Mouse (Mus musculus) liver, embryonic 13.5 days (tissue): ENCODE results near the gene Rras2. TPM values are rescaled to one million over a fixed set of nuclear protein-coding genes. Genes with fewer than 3 reads are reported as not detected.
A peak's percentile ranks its signal among the peaks of the same experiment; 100 is the strongest.

Experiments
- ATAC-seq: fragments of 200-750 bp; cut with Nextera tagmentation; 2 replicates; pipeline ENCODE4 v1.8.0; 2017; ENCODE audit warnings: low read depth, mild to moderate bottlenecking, moderate number of reproducible peaks, moderate library complexity
- DNase-seq: peaks from one replicate; pipeline ENCODE4 v3.0.0; 2022
- H3K27ac ChIP-seq: fragments of 300-500 bp; sonication (generic); 2 replicates; pipeline ENCODE4 v1.5.1; 2015; ENCODE audit warnings: moderate library complexity, mild to moderate bottlenecking, inconsistent platforms
- H3K27me3 ChIP-seq: fragments of 300-500 bp; sonication (generic); 2 replicates; pipeline ENCODE4 v1.6.1; 2015; ENCODE audit warnings: mild to moderate bottlenecking, inconsistent platforms
- H3K36me3 ChIP-seq: fragments of 300-500 bp; sonication (generic); 2 replicates; pipeline ENCODE4 v1.6.1; 2015; ENCODE audit warnings: mild to moderate bottlenecking, inconsistent platforms
- H3K4me1 ChIP-seq: fragments of 300-500 bp; sonication (generic); replicated peaks from 2 replicates; pipeline ENCODE4 v1.6.1; 2015; ENCODE audit warnings: inconsistent platforms
- H3K4me2 ChIP-seq: fragments of 300-500 bp; sonication (generic); 2 replicates; pipeline ENCODE4 v1.6.1; 2015; ENCODE audit warnings: inconsistent platforms, mild to moderate bottlenecking, moderate library complexity
- H3K4me3 ChIP-seq: fragments of 300-500 bp; sonication (generic); replicated peaks from 2 replicates; pipeline ENCODE4 v1.5.1; 2015; ENCODE audit warnings: mild to moderate bottlenecking, inconsistent platforms
- H3K9ac ChIP-seq: fragments of 300-500 bp; sonication (generic); 2 replicates; pipeline ENCODE4 v1.6.1; 2015; ENCODE audit warnings: mild to moderate bottlenecking, inconsistent platforms
- H3K9me3 ChIP-seq: fragments of 300-500 bp; sonication (generic); replicated peaks from 2 replicates; pipeline ENCODE4 v1.6.1; 2016; ENCODE audit warnings: inconsistent platforms
- whole genome bisulfite sequencing: fragments of 180-500 bp; shearing (Covaris S2); methylation state at CpG from one replicate; pipeline ENCODE4 v1.1.7; 2015; ENCODE audit not compliant: insufficient replicate concordance; 5-methylcytosine and 5-hydroxymethylcytosine counted together
- polyA plus RNA-seq: library from polyadenylated mRNA; unstranded; fragments of >200 nt; fragmentation: Nextera tagmentation; extraction: Ambion mirVana; gene quantifications from 2 replicates; pipeline ENCODE4 v1.2.1, GENCODE M21; 2015

Gene Rras2
- polyA plus RNA-seq, 1 experiment from 2014 or later: 7.7 TPM

GRCm38 (mm10) chr7:114053720-114054119, 63.9 kb downstream of the Rras2 start:
- no peaks in the 10 kb centered on the region for H3K27me3 ChIP-seq
- DNase-seq (no peak), ATAC-seq (no peak)
- no peaks in the 10 kb centered on the region for H3K4me1 ChIP-seq
- 39% methylated on average over 4 of the region's 4 CpGs for WGBS
- 0 out of 2 replicates have a peak, but pooled peaks cover 2% of the 10 kb centered on the region for H3K36me3 ChIP-seq
- no peak overlapping the region for H3K9ac ChIP-seq
- H3K4me3 ChIP-seq: no peak overlapping the region
- no peak overlapping the region for H3K4me2 ChIP-seq
- H3K27ac ChIP-seq: no peak overlapping the region
- no peaks in the 10 kb centered on the region for H3K9me3 ChIP-seq

GRCm38 (mm10) chr7:114045814-114046213, 71.8 kb downstream of the Rras2 start:
- no peaks in the 10 kb centered on the region for H3K9me3 ChIP-seq
- WGBS: 51% methylated on average over 2 of the region's 2 CpGs
- ATAC-seq: no peak
- no peaks in the 10 kb centered on the region for H3K27me3 ChIP-seq
- no peak overlapping the region for H3K4me2 ChIP-seq
- no peak overlapping the region for H3K4me3 ChIP-seq
- H3K9ac ChIP-seq: no peak overlapping the region
- H3K27ac ChIP-seq: no peak overlapping the region
- H3K4me1 ChIP-seq: peaks cover 19% of the 10 kb centered on the region
- DNase-seq: no peak
- 0 out of 2 replicates have a peak, but pooled peaks cover 3% of the 10 kb centered on the region for H3K36me3 ChIP-seq

GRCm38 (mm10) chr7:114043929-114044549, 73.5 kb downstream of the Rras2 start:
- DNase-seq (no peak), ATAC-seq (peak; percentile 51; the same call in 1 of the 2 replicates)
- Histone ChIP-seq H3K4me1 (peaks cover 19% of the 10 kb centered on the region), H3K4me3 (no peak overlapping the region), H3K9me3 (no peaks in the 10 kb centered on the region), H3K36me3 (0 out of 2 replicates have a peak, but pooled peaks cover 3% of the 10 kb centered on the region), H3K4me2 (peak overlapping the region; percentile 14; the same call in 1 of the 2 replicates), H3K9ac (no peak overlapping the region), H3K27me3 (no peaks in the 10 kb centered on the region), H3K27ac (no peak overlapping the region)
- 10% methylated on average over 6 of the region's 6 CpGs for WGBS

GRCm38 (mm10) chr7:114042973-114043928, 74.3 kb downstream of the Rras2 start:
- Histone ChIP-seq H3K4me2 (peak overlapping the region; percentile 14; the same call in 1 of the 2 replicates), H3K9me3 (no peaks in the 10 kb centered on the region), H3K27me3 (no peaks in the 10 kb centered on the region), H3K9ac (no peak overlapping the region), H3K4me3 (no peak overlapping the region), H3K4me1 (peaks cover 19% of the 10 kb centered on the region), H3K27ac (no peak overlapping the region), H3K36me3 (0 out of 2 replicates have a peak, but pooled peaks cover 3% of the 10 kb centered on the region)
- DNase-seq (no peak), ATAC-seq (peak; percentile 23; the same call in 1 of the 2 replicates)
- 50% methylated on average over 26 of the region's 26 CpGs for WGBS

- Histone ChIP-seq H3K27me3 (no peaks in the 10 kb centered on the region), H3K4me1 (peaks cover 19% of the 10 kb centered on the region), H3K27ac (no peak overlapping the region), H3K9ac (no peak overlapping the region), H3K36me3 (0 out of 2 replicates have a peak, but pooled peaks cover 3% of the 10 kb centered on the region), H3K4me3 (no peak overlapping the region), H3K4me2 (no peak overlapping the region), H3K9me3 (no peaks in the 10 kb centered on the region)
- ATAC-seq: no peak
- WGBS: 69% methylated on average over 4 of the region's 4 CpGs
- no peak for DNase-seq
Measured at GRCm38 (mm10) chr7:114041349-114041748, 76.2 kb downstream of the Rras2 start.

- Histone ChIP-seq H3K9me3 (no peaks in the 10 kb centered on the region), H3K9ac (no peak overlapping the region), H3K36me3 (no peaks in the 10 kb centered on the region), H3K27ac (no peak overlapping the region), H3K4me3 (no peak overlapping the region), H3K4me2 (no peak overlapping the region), H3K4me1 (no peaks in the 10 kb centered on the region), H3K27me3 (no peaks in the 10 kb centered on the region)
- 69% methylated on average over 4 of the region's 4 CpGs for WGBS
- DNase-seq (no peak), ATAC-seq (no peak)
Measured at GRCm38 (mm10) chr7:114037237-114037636, 80.3 kb downstream of the Rras2 start.

- Histone ChIP-seq H3K9ac (no peak overlapping the region), H3K27ac (no peak overlapping the region), H3K4me3 (no peak overlapping the region), H3K4me1 (no peaks in the 10 kb centered on the region), H3K27me3 (no peaks in the 10 kb centered on the region), H3K36me3 (no peaks in the 10 kb centered on the region), H3K4me2 (no peak overlapping the region), H3K9me3 (no peaks in the 10 kb centered on the region)
- ATAC-seq: no peak
- WGBS: 62% methylated on average over 6 of the region's 6 CpGs
- DNase-seq: no peak
Measured at GRCm38 (mm10) chr7:114029596-114029995, 88.0 kb downstream of the Rras2 start.

- Histone ChIP-seq H3K27ac (no peak overlapping the region), H3K9me3 (no peaks in the 10 kb centered on the region), H3K4me3 (no peak overlapping the region), H3K4me1 (no peaks in the 10 kb centered on the region), H3K36me3 (no peaks in the 10 kb centered on the region), H3K9ac (no peak overlapping the region), H3K4me2 (no peak overlapping the region), H3K27me3 (no peaks in the 10 kb centered on the region)
- 62% methylated on average over 5 of the region's 5 CpGs for WGBS
- no peak for DNase-seq
- no peak for ATAC-seq
Measured at GRCm38 (mm10) chr7:114028828-114029227, 88.8 kb downstream of the Rras2 start.

- no peak overlapping the region for H3K9ac ChIP-seq
- H3K4me1 ChIP-seq: no peaks in the 10 kb centered on the region
- no peak for DNase-seq
- H3K4me2 ChIP-seq: no peak overlapping the region
- no peak overlapping the region for H3K4me3 ChIP-seq
- no peaks in the 10 kb centered on the region for H3K36me3 ChIP-seq
- 64% methylated on average over 3 of the region's 3 CpGs for WGBS
- H3K27me3 ChIP-seq: no peaks in the 10 kb centered on the region
- H3K9me3 ChIP-seq: no peaks in the 10 kb centered on the region
- ATAC-seq: no peak
- no peak overlapping the region for H3K27ac ChIP-seq
Measured at GRCm38 (mm10) chr7:114027406-114027805, 90.2 kb downstream of the Rras2 start.

- no peak overlapping the region for H3K4me2 ChIP-seq
- WGBS: 64% methylated on average over 8 of the region's 8 CpGs
- H3K9ac ChIP-seq: no peak overlapping the region
- H3K27ac ChIP-seq: no peak overlapping the region
- no peaks in the 10 kb centered on the region for H3K9me3 ChIP-seq
- ATAC-seq (no peak), DNase-seq (no peak)
- H3K27me3 ChIP-seq: no peaks in the 10 kb centered on the region
- H3K36me3 ChIP-seq: no peaks in the 10 kb centered on the region
- no peaks in the 10 kb centered on the region for H3K4me1 ChIP-seq
- no peak overlapping the region for H3K4me3 ChIP-seq
Measured at GRCm38 (mm10) chr7:114026923-114027322, 90.7 kb downstream of the Rras2 start.

GRCm38 (mm10) chr7:114020704-114021093, 96.9 kb downstream of the Rras2 start:
- peak; percentile 51; the same call in 1 of the 2 replicates for ATAC-seq
- WGBS: under 1% methylated on average over 11 of the region's 11 CpGs

More at GRCm38 (mm10) chr7:114020704-114021093, 96.9 kb downstream of the Rras2 start:
- H3K4me2 ChIP-seq: peak overlapping the region; percentile 67
- H3K9ac ChIP-seq: peak overlapping the region; percentile 65; the same call in 1 of the 2 replicates
- peak overlapping the region; percentile 58 for H3K4me3 ChIP-seq
- peak; percentile 36 for DNase-seq
- 0 out of 2 replicates have a peak, but pooled peaks cover 2% of the 10 kb centered on the region for H3K4me1 ChIP-seq
- no peaks in the 10 kb centered on the region for H3K9me3 ChIP-seq
- no peaks in the 10 kb centered on the region for H3K27me3 ChIP-seq
- H3K27ac ChIP-seq: no peak overlapping the region
- H3K36me3 ChIP-seq: no peaks in the 10 kb centered on the region
